In the genomic region with DNA sequence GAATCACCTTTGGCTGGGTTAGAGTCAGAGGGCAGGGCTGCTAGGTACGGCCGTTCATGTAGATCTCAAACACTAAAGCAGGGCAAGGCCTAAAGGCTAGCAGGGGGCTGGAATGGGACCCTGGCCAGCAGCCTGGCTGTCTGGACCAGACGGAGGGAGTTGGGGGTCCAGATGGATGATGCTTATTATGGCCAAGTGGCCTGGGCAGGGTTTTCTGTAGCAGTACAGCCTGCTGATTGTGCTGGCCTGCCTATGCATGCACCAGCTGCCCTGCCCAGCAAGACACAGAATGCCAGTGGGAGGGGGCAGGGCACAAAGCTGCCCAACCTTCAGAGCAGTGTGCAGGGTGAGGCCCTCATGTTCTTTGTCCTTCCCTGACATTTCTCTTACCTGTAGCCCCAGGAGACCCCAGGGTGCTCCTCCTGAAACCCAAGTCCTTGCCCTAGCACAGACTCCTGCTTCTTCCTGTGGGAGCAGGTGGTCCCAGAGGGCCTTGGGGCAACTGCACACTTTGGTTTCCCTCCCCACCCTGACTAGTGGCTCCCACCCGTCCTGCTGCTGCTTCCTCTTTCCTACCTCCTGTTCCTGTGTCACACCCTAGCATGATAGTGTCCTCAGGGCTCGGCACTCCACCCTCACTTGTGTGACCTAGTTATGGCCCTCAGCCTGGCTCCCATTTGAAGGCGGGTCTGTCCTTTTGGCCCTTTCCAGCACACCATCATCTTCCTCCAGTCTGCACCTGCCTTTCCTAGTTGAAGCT, we compare ENCODE assay signal across 7 mouse cellular contexts. TPM values are rescaled to one million over a fixed set of nuclear protein-coding genes. Genes with fewer than 3 reads are reported as not detected.
DNase-seq lines count a peak whose midpoint lies in the region; ATAC-seq and TF ChIP-seq lines count a peak whose summit lies in the region.

No protein-coding gene starts in this region.

- peaks cover 75% of the 10 kb centered on the region for H3K4me1 ChIP-seq in E14TG2a.4 (replicated peaks; ENCODE audit: low read depth, low read length)
- peaks cover 66% of the 10 kb centered on the region for H3K4me1 ChIP-seq in forebrain, embryonic 13.5 days
- peaks cover 1% of the 10 kb centered on the region for H3K4me1 ChIP-seq in intestine, postnatal 0 days (replicated peaks; ENCODE audit: control insufficient read depth, insufficient read depth, low read length)
- peaks cover 16% of the 10 kb centered on the region for H3K4me1 ChIP-seq in midbrain, embryonic 11.5 days (ENCODE audit: control insufficient read depth, insufficient read depth, low read length)

- H3K9ac ChIP-seq in forebrain, embryonic 13.5 days, result peak overlapping the region; percentile 55
- peak overlapping the region; percentile 61 for H3K9ac ChIP-seq in intestine, postnatal 0 days (ENCODE audit: low read depth, low read length)
- 0 out of 2 replicates have a peak overlapping the region, but pooled peaks have one; percentile 13 for H3K9ac ChIP-seq in midbrain, embryonic 11.5 days (ENCODE audit: low read length)

- H3K27ac ChIP-seq in forebrain, embryonic 13.5 days, result peak overlapping the region; percentile 25; the same call in 1 of the 2 replicates
- peak overlapping the region; percentile 93 for H3K27ac ChIP-seq in intestine, postnatal 0 days (ENCODE audit: low read depth, low read length)
- H3K27ac ChIP-seq in midbrain, embryonic 11.5 days (ENCODE audit: low read depth, low read length), result no peak overlapping the region

- H3K27me3 ChIP-seq in E14TG2a.4 (ENCODE audit: insufficient read depth, low read length), result peaks cover 10% of the 10 kb centered on the region
- peaks cover 22% of the 10 kb centered on the region for H3K27me3 ChIP-seq in forebrain, embryonic 13.5 days
- no peaks in the 10 kb centered on the region for H3K27me3 ChIP-seq in intestine, postnatal 0 days (replicated peaks; ENCODE audit: control insufficient read depth, insufficient read depth, low read length)
- peaks cover 19% of the 10 kb centered on the region for H3K27me3 ChIP-seq in midbrain, embryonic 11.5 days (ENCODE audit: control insufficient read depth, insufficient read depth, low read length)

- peaks cover 76% of the 10 kb centered on the region for H3K36me3 ChIP-seq in E14TG2a.4 (ENCODE audit: insufficient read depth, low read length)
- H3K36me3 ChIP-seq in forebrain, embryonic 13.5 days (ENCODE audit: poor library complexity, severe bottlenecking), result peaks cover 32% of the 10 kb centered on the region
- peaks cover 32% of the 10 kb centered on the region for H3K36me3 ChIP-seq in intestine, postnatal 0 days (ENCODE audit: control insufficient read depth, insufficient read depth)
- H3K36me3 ChIP-seq in midbrain, embryonic 11.5 days (ENCODE audit: control insufficient read depth, insufficient read depth, low read length), result peaks cover 2% of the 10 kb centered on the region; the same call in 1 of the 2 replicates

- no peak for TF ChIP-seq CTCF in E14TG2a.4 (conservative IDR thresholded peaks at IDR 0.05; ENCODE audit: low read length)
- no peak for TF ChIP-seq CTCF in intestine, postnatal 0 days (IDR thresholded peaks at IDR 0.05; ENCODE audit: low read depth)

- peak overlapping the region; percentile 60 for H3K4me3 ChIP-seq in E14TG2a.4 (replicated peaks; ENCODE audit: low read length)
- H3K4me3 ChIP-seq in forebrain, embryonic 13.5 days, result peak overlapping the region; percentile 3; the same call in 1 of the 2 replicates
- H3K4me3 ChIP-seq in intestine, postnatal 0 days (ENCODE audit: low read depth, low read length), result peak overlapping the region; percentile 92
- no peak overlapping the region for H3K4me3 ChIP-seq in midbrain, embryonic 11.5 days (ENCODE audit: low read depth, low read length)

- DNase-seq in MEL-GATA-1-ER (ENCODE audit: extremely low read depth, low read depth), result peak; percentile 85
- peak; percentile 56 for DNase-seq in midbrain, embryonic 11.5 days (ENCODE audit: low spot score, missing footprints)
- DNase-seq in right cerebral cortex, postnatal 4 days, result no peak

- H3K4me2 ChIP-seq in forebrain, embryonic 13.5 days, result peak overlapping the region; percentile 99
- H3K4me2 ChIP-seq in intestine, postnatal 0 days (replicated peaks; ENCODE audit: low read depth), result peak overlapping the region; percentile 94
- no peak overlapping the region for H3K4me2 ChIP-seq in midbrain, embryonic 11.5 days

- H3K9me3 ChIP-seq in E14TG2a.4 (ENCODE audit: low read length), result no peaks in the 10 kb centered on the region
- H3K9me3 ChIP-seq in forebrain, embryonic 13.5 days (replicated peaks), result no peaks in the 10 kb centered on the region
- no peaks in the 10 kb centered on the region for H3K9me3 ChIP-seq in intestine, postnatal 0 days (ENCODE audit: control insufficient read depth)
- no peaks in the 10 kb centered on the region for H3K9me3 ChIP-seq in midbrain, embryonic 11.5 days (ENCODE audit: control insufficient read depth, low read length)

- WGBS in forebrain, embryonic 13.5 days, result 67% methylated on average over 6 of the region's 6 CpGs
- WGBS in intestine, postnatal 0 days, result 32% methylated on average over 6 of the region's 6 CpGs
- 76% methylated on average over 6 of the region's 6 CpGs for WGBS in midbrain, embryonic 11.5 days

- no peak for ATAC-seq in forebrain, embryonic 13.5 days
- ATAC-seq in intestine, postnatal 0 days, result peak; percentile 59
- ATAC-seq in midbrain, embryonic 11.5 days (ENCODE audit: low FRiP score), result no peak
- no peak for ATAC-seq in CD4-positive, CD25-positive, alpha-beta regulatory T cell, adult 4 months

RNA-seq across cellular contexts. Expression of gene Tprn, which starts 3.7 kb away (rescaled TPM):
- 9.7 and 10.8 TPM in 2 replicates for polyA plus RNA-seq in forebrain, embryonic 13.5 days (2015; fragmentation: Nextera tagmentation; extraction: Ambion mirVana)
- polyA plus RNA-seq in intestine, postnatal 0 days (2015; fragmentation: Nextera tagmentation; extraction: Ambion mirVana), result 62.0 and 68.3 TPM in 2 replicates
- 2.4 and 4.5 TPM in 2 replicates for polyA plus RNA-seq in midbrain, embryonic 11.5 days (2014; fragmentation: Nextera tagmentation; extraction: Ambion mirVana)
- polyA plus RNA-seq in CD4-positive, CD25-positive, alpha-beta regulatory T cell, adult 4 months (2017; shearing (Covaris generic)), result 1 to 10 TPM; 1.8 to 3.8 TPM

RNA-seq across cellular contexts. Expression of gene Ssna1, which starts 6.2 kb away (rescaled TPM):
- polyA plus RNA-seq in forebrain, embryonic 13.5 days (2015; fragmentation: Nextera tagmentation; extraction: Ambion mirVana), result 233 and 245 TPM in 2 replicates
- polyA plus RNA-seq in intestine, postnatal 0 days (2015; fragmentation: Nextera tagmentation; extraction: Ambion mirVana), result 105 and 108 TPM in 2 replicates
- 240 and 247 TPM in 2 replicates for polyA plus RNA-seq in midbrain, embryonic 11.5 days (2014; fragmentation: Nextera tagmentation; extraction: Ambion mirVana)
- polyA plus RNA-seq in CD4-positive, CD25-positive, alpha-beta regulatory T cell, adult 4 months (2017; shearing (Covaris generic)), result 100 to 1,000 TPM; 124 to 131 TPM

RNA-seq across cellular contexts. Expression of gene Anapc2, which starts 6.2 kb away (rescaled TPM):
- 126 and 148 TPM in 2 replicates for polyA plus RNA-seq in forebrain, embryonic 13.5 days (2015; fragmentation: Nextera tagmentation; extraction: Ambion mirVana)
- polyA plus RNA-seq in intestine, postnatal 0 days (2015; fragmentation: Nextera tagmentation; extraction: Ambion mirVana), result 41.6 and 43.4 TPM in 2 replicates
- 105 and 117 TPM in 2 replicates for polyA plus RNA-seq in midbrain, embryonic 11.5 days (2014; fragmentation: Nextera tagmentation; extraction: Ambion mirVana)
- 10 to 100 TPM; 34.8 to 54.1 TPM for polyA plus RNA-seq in CD4-positive, CD25-positive, alpha-beta regulatory T cell, adult 4 months (2017; shearing (Covaris generic))

RNA-seq across cellular contexts. Expression of gene Tmem203, which starts 10.8 kb away (rescaled TPM):
- polyA plus RNA-seq in forebrain, embryonic 13.5 days (2015; fragmentation: Nextera tagmentation; extraction: Ambion mirVana), result 19.4 and 20.3 TPM in 2 replicates
- 40.3 and 44.9 TPM in 2 replicates for polyA plus RNA-seq in intestine, postnatal 0 days (2015; fragmentation: Nextera tagmentation; extraction: Ambion mirVana)
- polyA plus RNA-seq in midbrain, embryonic 11.5 days (2014; fragmentation: Nextera tagmentation; extraction: Ambion mirVana), result 14.7 and 16.0 TPM in 2 replicates
- polyA plus RNA-seq in CD4-positive, CD25-positive, alpha-beta regulatory T cell, adult 4 months (2017; shearing (Covaris generic)), result 10 to 100 TPM in 1 of 2 experiments, 1 to 10 TPM in 1; 9.5 to 10.4 TPM

RNA-seq across cellular contexts. Expression of gene AL732309.1, which starts 19.4 kb away (rescaled TPM):
- 4.4 and 7.1 TPM in 2 replicates for polyA plus RNA-seq in forebrain, embryonic 13.5 days (2015; fragmentation: Nextera tagmentation; extraction: Ambion mirVana)
- polyA plus RNA-seq in intestine, postnatal 0 days (2015; fragmentation: Nextera tagmentation; extraction: Ambion mirVana), result 10.4 and 12.3 TPM in 2 replicates
- 3.3 and 4.1 TPM in 2 replicates for polyA plus RNA-seq in midbrain, embryonic 11.5 days (2014; fragmentation: Nextera tagmentation; extraction: Ambion mirVana)
- 1 to 10 TPM; 5.9 to 7.1 TPM for polyA plus RNA-seq in CD4-positive, CD25-positive, alpha-beta regulatory T cell, adult 4 months (2017; shearing (Covaris generic))
